Mouse (Mus musculus): ENCODE results near the gene Slit2. TPM values are rescaled to one million over a fixed set of nuclear protein-coding genes. Genes with fewer than 3 reads are reported as not detected.

The Slit2 gene
- total RNA-seq, 2 experiments from 2014 or later: 47.8 to 49.0 TPM

DNA sequence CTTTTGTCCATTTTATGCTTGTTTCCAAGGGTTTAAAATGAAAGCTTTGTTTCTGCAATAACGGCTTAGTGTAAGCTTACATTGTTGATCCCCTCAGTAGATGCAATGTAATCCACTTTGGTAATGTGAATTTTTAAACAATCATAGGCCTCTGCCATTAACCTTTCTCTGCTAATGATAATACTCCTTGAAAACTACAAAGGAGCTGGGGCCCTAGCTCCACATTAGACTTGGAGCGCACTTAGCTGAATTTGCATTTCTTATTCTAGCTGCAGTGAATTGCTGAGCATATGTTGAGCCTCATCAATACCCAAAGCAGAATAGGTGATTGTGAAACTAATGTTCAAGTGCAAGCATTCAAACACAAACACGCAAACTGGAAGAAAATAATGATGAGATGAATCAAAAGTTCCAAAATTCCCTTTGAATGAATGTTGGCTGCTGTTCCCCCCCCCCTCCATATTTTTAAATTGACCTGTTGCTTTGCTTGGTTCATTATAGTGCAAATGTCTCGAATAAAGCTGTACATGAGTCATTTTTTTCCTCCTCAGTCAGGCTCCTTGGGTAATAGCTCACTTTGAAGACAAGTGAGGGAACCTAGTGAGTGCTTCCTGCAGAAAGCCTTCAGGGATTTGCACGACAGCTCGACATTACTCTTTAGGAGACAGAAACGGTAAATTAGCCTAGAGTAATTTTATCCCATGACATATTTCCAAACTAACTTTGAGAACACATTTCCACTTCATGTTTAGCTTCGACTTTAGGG is 66.2 kb downstream of the Slit2 start:
- no peak for DNase-seq (ENCODE audit: low spot score in 2 of 2)

DNA sequence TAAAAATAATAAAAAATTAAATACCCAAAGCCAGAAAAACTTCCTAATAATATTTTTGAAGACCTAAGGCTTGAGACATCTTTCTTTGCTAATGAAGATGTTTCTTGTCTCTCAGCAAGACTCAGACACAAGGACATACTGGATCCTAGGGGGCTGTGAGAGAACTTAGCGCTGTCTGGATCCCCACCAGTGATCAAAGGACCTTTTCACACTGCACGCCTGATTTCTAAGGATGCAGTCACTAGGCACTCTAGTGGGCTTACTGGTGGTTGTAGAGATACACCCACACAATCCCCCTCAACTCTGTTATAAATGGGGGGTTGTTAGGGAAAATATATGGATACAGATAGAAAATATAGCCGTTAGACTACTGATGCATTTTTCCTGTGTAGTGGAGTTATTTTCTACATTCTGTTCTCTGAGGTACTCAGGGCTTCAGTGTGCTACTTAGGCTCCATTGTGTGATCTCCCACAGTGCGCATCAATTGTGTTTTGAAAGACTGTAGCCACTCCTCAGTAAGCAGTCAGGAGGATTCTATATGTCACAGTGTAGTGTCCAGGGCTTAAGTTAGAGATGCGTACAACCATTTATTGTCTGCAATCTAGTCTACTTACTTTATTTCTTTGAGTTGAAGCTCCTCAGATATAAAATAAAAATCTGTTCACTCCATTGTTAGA is 67.8 kb downstream of the Slit2 start:
- DNase-seq (ENCODE audit: low spot score in 2 of 2): no peak

DNA sequence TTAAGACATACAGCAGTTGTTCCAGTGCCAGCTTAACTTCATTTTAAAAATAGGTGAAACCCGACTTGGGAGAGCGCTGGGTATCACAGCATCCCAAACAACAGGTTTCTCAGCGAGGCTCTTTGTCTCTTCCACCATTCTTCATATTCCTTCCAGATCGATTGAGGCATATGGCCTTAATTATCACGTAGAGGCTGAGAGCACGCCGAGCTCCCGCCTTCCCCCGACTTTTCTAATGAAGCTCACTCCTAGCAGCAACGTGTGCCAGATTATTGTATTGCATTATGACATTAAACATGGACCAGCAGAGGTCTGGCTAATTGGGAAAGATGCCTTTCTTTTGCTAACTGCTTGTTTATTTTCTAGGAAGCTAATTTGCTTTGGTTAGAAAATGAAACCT is 75.7 kb downstream of the Slit2 start:
- DNase-seq (ENCODE audit: low spot score in 2 of 2): peak; percentile 7 to 13

DNA sequence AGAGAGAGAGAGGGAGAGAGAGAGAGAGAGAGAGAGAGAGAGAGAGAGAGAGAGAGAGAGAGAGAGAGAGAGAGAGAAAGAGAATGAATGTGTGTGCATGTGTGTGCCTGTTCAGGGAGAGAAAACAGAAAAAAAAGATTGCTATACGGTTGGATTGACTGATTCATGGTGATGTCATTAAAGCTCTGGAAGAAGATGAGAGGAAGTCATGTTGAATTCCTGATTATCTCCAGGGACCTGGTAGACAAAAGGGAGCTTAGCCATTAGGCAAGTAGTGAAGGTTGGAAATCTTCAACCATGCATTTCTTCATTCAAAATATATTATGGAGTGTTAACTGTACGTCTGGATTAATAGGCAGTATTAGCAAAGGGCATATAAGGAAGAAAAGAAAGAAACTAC is 77.8 kb downstream of the Slit2 start:
- no peak for DNase-seq (ENCODE audit: low spot score in 2 of 2)

DNA sequence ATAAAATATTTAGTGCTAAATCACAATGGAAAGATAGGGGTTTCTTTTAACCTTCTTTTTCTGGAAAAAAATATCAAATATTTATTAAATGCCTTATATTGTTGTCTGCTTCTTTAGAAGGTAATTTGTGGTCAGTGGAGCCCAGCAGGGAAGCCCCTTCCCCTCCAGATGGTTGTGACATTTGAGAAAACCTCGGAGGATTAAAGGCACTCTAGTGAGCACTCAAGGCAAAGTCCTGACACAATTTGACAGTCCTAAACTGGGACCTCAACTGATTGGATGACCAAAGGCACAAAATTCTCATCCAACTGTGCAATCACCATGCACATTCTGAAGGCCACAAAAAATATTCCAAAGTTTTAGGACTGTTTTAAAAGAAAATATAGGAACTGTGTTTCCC is 95.8 kb downstream of the Slit2 start:
- no peak for DNase-seq (ENCODE audit: low spot score in 2 of 2)

DNA sequence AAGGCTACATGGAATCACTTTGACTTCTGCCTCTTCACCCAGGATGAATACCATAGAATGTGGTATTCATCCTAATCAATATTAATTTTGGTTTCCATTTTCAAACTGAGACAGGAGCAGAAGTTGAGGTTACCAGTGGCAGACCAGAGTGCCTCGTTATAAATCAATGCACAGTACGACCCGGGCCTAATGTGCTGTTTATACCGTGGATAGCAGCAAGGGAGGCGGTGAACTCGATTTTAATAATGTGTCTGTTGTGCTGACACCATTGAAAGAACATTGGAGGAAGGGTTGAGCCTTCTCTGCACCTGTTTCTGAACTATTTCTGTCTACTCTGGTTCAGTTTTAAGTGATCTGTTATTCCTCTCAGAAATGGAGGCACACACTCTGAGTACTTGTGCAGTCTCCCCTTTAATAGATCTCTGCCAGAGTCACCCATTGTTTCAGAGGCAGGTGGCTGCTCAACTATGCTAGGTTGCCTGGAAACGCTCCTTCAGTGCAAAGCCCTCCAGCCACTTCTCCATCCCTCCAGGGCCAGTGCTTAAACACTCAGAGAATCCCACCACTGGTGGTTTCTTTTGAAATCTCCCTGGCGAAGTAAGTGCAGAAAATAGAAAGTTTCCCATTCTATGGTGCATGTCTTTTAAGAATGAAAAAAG is 98.4 kb downstream of the Slit2 start:
- no peak for DNase-seq (ENCODE audit: low spot score in 2 of 2)

DNA sequence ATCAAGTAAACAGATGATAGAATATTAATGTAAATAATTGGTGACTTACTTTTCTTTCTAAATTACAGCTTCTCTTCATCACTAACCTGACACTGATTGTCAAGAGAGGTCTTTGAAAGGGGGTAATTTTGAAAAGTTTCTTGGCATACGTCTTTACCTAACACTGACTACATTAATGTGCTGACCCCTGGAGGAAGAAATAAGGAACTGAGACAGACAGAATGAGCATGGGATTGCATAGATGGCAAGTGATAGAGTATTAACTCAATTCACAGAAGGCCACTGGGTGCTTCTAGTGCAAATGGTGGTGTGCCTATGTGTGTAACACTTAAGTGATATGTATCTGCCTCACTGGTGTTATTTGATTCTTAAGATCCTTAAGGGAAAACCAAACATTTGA is 130.5 kb downstream of the Slit2 start:
- no peak for DNase-seq (ENCODE audit: low spot score in 2 of 2)

DNA sequence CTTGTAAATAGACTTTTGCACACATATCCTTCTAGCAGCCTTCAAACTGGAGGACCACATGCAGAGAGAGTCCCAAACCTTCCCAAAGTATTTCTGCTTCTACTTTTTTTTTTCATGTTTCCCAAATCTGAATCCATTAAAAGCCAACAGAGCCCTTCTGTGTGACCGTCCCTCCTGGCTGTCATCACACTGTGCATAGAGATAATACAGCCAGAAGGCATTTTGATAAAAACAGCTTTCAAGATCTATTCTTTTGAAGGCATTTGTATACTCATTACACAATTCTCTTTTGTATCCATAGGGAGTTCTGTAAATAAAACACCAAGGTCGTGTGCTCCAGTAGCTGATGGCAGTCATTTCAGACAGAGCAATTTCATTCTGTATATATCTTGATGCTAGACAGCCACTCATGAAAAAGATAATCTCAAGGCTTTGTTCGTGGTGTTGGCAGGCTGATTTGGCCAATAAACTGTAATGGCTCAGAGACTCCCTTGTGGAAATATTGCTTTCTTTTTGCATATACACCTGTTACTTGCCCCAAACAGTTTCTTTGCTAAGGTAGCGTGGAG is 132.1 kb downstream of the Slit2 start:
- no peak for DNase-seq (ENCODE audit: low spot score in 2 of 2)

DNA sequence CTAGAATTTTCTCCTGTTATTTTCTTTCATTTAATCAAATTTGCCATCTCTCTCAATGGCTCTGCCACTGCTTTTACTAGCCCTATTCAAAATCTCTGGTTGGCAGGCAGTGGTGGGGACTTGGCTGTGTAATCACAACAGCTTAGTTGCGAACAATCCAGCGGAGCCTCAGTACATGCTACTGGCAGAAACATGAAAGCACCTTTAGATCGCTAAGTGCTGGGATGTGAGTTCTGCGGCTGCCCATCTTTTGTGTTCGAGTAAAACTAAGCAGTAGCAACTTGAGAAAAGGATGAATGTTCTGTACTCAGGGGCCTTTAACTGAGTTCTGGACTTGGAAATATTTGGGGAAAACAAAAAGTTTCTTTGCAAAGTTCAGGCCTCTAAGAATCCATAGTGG is 139.7 kb downstream of the Slit2 start:
- peak; percentile 19 to 26 for DNase-seq (ENCODE audit: low spot score in 2 of 2)

DNA sequence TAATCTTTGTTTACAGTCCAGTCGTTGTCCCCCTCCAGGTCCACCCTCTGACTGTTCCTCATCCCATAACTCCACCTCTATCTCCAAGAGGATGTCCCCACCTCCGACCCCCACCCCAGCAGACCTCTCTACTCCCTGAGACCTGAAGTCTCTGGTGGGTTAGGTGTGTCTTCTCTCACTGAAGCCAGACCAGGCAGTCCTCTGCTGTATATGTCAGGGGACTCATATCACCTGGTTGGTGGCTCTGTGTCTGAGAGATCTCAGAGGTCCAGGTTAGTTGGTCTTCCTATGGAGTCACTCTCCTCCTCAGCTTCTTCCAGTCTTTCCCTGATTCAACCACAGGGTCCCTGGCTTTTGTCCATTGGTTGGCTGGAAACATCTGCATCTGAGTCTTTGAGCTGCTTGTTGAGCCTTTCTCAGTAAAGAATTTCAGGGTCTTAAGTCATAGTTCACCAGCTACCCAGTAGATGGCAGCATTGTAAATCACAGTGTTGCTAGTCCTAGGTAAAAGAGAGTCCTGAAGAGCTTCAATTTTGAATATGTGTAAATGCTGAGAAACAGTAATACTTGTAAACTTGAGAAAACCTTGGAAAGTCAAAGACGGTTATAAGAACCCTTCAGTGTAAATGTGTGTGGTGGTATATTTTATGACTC is 143.0 kb downstream of the Slit2 start:
- no peak for DNase-seq (ENCODE audit: low spot score in 2 of 2)

DNA sequence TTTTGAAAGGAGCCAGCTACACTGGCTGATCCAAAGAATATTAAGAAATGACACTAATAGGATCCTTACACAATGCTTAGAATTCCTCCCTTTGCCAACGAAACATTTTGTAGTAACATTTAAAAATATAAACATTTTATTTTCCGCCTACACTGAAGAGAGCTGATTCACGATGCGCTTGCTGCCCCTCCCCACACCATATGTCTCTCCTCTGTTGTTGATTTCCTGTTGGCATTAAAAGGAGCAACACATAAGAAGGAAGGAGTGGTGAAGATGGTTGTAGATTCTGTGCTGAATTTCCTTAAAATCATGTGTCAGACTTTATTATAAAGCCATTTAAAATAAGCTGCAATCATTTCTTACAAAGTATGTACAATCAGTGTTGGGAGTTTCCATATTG is 147.0 kb downstream of the Slit2 start:
- no peak for DNase-seq (ENCODE audit: low spot score in 2 of 2)

DNA sequence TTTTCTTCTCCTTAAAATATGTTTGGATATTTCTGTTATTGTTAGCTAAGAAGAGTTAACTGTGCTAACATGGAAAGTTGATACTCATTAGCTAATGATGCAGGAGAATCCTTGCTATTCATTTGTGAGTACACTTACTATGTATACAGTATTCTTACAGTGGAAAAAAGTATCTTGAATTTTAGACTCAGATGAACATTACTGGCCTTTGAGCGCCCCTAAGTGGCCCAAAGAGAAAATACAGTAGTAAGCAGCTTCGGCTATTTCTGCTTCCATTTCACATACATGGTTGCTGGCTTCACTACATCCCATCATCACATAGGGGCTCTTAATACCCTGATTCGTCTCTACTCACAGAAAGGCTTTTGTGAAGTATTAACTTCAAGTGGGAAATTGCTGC is 153.6 kb downstream of the Slit2 start:
- DNase-seq (ENCODE audit: low spot score in 2 of 2): peak; percentile 60 to 67

DNA sequence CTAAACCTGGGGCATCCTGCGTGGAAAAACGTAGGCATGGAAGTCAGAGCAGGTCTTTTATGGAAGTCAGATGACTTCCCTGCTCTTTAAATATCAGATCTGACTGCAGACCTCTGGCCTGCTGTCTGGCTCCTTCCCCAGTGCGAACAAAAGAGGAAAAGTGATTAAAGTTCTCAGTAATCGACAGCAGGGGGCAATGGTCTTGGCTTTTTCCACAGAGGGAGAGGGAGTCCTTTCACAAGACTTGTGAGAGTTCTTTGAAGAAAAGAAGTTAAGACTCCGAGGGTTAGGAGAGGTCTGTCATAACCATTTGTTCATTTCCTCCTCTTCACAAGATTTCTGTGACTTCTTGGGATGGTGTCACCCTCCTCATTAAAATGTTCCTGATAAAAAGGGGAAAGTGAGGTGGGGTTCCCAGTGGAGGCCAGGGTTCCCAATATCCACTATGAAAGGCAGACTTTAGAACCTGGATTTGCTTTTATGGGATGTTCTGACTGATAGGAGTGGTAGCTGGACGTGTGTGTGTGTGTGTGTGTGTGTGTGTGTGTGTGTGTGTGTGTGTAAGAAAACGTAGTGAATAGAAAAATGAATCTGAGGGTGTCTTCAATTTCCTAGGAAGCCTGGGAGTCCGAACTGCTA is 156.0 kb downstream of the Slit2 start:
- peak in 1 of 2 experiments; percentile 31 for DNase-seq (ENCODE audit: low spot score in 2 of 2)

DNA sequence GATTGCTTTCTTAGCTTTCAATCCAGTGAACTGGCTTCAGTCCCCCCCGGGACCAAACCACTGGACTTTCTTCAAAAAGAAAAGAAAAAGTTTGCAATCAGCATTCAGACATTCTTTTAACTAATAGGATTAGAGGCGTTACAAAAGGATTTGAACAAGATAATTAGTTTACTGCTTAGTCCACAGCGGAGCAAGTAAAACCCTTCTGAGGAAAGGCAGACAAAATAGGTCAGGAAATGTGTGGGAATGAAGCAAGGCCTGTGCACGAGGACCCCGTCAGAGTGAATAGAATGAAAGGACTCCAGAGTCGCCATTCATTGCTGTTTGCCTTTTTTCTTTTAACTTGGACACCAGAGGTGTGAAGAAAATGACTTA is 156.5 kb downstream of the Slit2 start:
- DNase-seq (ENCODE audit: low spot score in 2 of 2): no peak

DNA sequence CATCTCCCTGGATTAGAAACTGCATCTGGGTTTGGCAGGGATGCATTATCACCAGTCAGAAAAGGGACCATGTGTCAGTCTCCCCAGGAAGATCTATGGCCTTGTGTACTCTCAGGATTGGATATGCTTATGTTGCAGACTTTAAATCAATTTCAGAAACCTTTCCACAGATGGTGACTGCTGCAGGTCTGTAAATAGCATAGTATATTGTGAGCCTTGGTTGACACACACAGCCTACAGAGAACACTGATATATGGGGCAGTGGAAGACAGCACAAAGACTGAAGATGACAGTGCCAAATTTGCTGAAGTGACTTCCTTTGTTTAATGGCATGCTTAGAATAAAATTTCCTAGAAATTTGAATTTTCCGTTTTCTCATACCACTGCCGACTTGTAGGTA is 163.1 kb downstream of the Slit2 start:
- DNase-seq (ENCODE audit: low spot score in 2 of 2): no peak

DNA sequence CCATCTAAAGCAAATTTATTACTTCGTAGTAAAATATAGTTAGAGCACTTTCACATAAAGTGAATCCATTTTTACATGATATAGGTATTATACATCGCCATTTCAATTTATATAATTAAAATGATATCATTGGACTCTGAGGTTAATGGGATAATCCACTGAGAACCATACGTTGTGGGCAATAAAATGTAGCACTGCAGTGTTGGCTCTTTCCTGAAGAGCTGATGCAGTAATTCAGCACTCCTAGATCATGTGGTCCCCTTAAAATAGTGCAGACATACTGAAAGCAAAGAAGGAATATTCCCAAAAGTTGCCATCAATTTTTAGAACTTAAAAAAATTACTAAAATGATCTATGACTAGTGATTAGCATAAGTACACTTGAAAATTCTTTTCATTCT is 177.9 kb downstream of the Slit2 start:
- DNase-seq (ENCODE audit: low spot score in 2 of 2): no peak

DNA sequence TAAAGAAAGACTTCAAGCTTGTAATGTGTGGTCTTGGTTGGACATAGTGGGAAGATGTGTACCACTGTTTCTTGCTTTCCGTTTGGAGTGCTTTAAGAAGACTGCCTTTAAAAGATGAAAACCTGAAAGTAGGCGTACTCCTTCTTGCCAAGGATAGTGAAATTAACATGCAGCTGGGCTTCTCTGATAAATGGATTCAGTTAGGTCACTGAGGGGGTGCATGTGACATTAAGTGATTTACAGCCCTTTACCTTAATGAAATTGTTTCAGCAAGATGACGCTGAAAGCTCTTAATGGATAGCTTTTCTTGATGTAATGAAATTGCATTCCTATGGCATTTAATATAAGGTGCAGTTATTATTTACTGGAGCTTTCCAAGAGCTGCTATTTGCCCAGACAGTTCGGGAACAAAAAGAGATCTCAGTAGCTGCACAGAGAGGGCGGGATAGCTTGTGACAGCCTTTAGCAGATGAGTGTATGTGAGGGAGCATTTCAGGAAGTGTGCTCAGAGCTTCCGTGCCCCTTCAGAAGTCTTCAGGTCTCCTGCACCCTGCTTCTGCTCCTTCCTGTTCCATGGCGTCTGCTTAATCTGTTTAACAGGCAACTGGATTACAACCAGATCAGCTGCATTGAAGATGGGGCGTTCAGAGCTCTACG is 198.8 kb downstream of the Slit2 start:
- no peak for DNase-seq (ENCODE audit: low spot score in 2 of 2)

DNA sequence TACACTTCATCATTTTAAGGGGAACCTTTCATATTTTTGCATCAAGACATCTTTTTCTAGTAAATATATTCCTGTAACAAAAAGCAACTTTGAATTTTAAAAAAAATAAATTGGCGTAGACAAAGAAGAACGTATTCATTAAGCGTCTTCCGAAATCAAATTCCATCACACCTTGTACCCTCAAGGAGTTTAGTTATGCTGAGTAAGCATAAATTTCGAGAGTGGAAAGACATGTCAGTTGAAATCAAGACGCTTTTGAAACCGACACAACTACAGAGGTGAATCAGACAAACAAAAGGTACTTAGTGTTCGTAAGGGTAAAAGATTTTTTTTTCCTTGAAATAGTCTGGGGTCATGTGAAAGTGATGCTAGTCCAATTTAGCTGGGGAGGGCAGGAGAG is 201.4 kb downstream of the Slit2 start:
- DNase-seq (ENCODE audit: low spot score in 2 of 2): no peak

DNA sequence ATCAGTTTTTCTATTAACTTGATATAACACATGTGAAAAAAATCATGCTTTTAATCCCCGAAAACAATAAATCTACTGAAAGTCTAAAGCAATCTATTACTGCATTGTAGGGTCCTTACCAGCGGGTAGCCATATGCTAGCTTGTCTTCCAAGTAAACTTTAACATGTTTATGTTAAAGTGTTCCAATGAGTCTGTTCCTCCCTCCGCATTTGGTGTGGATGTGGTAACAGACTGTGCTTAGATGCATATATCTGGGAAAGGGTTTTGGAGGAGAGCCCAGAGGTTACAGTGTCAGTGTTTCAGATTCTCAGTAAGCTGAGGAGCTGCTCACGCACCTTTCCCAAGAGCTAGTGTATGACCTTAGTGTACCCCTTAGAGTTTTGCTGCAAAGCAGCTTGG is 204.9 kb downstream of the Slit2 start:
- no peak for DNase-seq (ENCODE audit: low spot score in 2 of 2)

DNA sequence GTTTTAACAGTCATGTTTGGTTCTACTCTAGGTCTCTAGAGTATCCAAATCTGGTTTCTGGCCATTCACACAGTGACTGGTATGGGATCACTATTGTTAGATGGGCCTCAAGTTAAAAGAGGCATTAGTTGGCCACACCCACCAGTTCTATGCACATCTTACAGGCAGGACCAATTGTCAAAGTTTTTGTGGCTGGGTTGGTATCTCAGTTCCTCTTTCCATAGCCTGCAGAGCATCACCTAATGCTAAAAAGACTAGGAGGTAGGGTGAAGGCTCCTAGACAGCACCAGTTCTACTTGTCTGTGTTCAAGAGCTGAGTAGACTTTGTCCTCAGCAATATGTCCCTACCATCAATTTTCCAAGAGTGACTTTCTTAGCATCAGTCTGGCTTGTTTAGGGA is 216.4 kb downstream of the Slit2 start:
- DNase-seq (ENCODE audit: low spot score in 2 of 2): no peak

DNA sequence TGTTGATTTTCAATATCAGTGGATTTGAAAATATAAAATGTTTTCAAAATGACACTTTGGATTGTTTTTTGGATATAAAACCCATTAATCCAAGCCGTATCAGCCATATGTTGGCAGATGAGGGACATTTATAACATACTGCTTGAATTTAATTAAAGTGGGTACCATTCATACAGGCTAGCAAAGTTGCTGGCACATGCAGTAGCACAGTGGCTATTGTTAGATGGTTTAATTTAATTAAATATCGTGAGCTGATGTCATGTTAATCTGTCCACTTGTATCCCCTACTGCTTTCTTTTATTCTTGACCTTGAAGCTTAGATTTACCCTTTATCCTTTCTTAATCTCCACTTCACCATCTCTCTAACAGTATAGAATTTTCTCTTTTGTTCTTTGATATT is 232.3 kb downstream of the Slit2 start:
- no peak for DNase-seq (ENCODE audit: low spot score in 2 of 2)
